ENCODE assay signal across 31 mouse cellular contexts in the genomic region with DNA sequence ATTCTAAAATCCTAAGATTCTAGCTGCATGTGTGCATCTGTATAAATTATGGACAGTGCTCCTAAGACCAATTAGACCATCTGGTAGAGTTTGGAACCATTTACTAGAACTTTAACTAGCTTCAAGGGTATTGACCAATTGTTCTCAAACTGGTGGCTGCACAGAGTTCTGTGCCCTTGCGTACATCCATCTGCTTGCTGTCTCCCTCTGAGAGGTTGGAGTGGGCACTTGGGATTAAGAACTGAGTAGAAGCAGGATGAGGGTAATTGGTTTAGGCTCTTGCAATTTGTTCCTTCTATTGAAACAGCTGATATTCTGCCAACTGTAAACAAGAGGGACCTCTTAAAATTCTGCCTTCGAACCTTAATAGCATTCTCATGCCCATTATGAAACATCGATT. TPM values are rescaled to one million over a fixed set of nuclear protein-coding genes. Genes with fewer than 3 reads are reported as not detected.
A peak's percentile ranks its signal among the peaks of the same experiment; 100 is the strongest.
DNase-seq lines count a peak whose midpoint lies in the region; ATAC-seq lines count a peak whose summit lies in the region.
"Had no signal": no experiment of that assay in that cellular context is flagged by ENCODE, and none has a peak within 500 bp of the region (broad histone marks: within the 10 kb centered on the region; RNA-seq: fewer than 3 reads in every experiment).

No protein-coding gene starts in this region.

- no peak overlapping the region for H3K9ac ChIP-seq in hindbrain, embryonic 15.5 days
- no peak overlapping the region for H3K9ac ChIP-seq in hindbrain, embryonic 16.5 days (ENCODE audit: low read depth, low read length)
- H3K9ac ChIP-seq in neural tube, embryonic 13.5 days, result no peak overlapping the region
- H3K9ac ChIP-seq in neural tube, embryonic 15.5 days (replicated peaks), result no peak overlapping the region
- H3K9ac ChIP-seq: embryonic facial prominence, embryonic 13.5 days; forebrain, embryonic 12.5 days; forebrain, postnatal 0 days; heart, embryonic 12.5 days; heart, embryonic 15.5 days had no signal

- H3K27me3 ChIP-seq in hindbrain, embryonic 15.5 days, result no peaks in the 10 kb centered on the region
- H3K27me3 ChIP-seq in hindbrain, embryonic 16.5 days (replicated peaks; ENCODE audit: control insufficient read depth, insufficient read depth, low read length), result no peaks in the 10 kb centered on the region
- no peaks in the 10 kb centered on the region for H3K27me3 ChIP-seq in neural tube, embryonic 13.5 days
- no peaks in the 10 kb centered on the region for H3K27me3 ChIP-seq in neural tube, embryonic 15.5 days (replicated peaks)
- H3K27me3 ChIP-seq: embryonic facial prominence, embryonic 13.5 days; forebrain, embryonic 12.5 days; heart, embryonic 12.5 days; heart, embryonic 15.5 days had no signal

- H3K4me3 ChIP-seq in hindbrain, embryonic 15.5 days, result no peak overlapping the region
- no peak overlapping the region for H3K4me3 ChIP-seq in hindbrain, embryonic 16.5 days (ENCODE audit: low read length)
- no peak overlapping the region for H3K4me3 ChIP-seq in neural tube, embryonic 13.5 days
- no peak overlapping the region for H3K4me3 ChIP-seq in neural tube, embryonic 15.5 days (replicated peaks)
- H3K4me3 ChIP-seq: embryonic facial prominence, embryonic 10.5 days; embryonic facial prominence, embryonic 13.5 days; erythroblast, embryonic 14.5 days; forebrain, embryonic 12.5 days; gastrocnemius, adult 2 months; heart, embryonic 12.5 days; heart, embryonic 15.5 days; hindbrain, embryonic 10.5 days had no signal

- H3K4me1 ChIP-seq in hindbrain, embryonic 15.5 days (replicated peaks), result peaks cover 5% of the 10 kb centered on the region
- no peaks in the 10 kb centered on the region; the same call in 1 of the 2 replicates for H3K4me1 ChIP-seq in hindbrain, embryonic 16.5 days (ENCODE audit: control insufficient read depth, insufficient read depth, low read depth, low read length)
- peaks cover 8% of the 10 kb centered on the region; the same call in 1 of the 2 replicates for H3K4me1 ChIP-seq in neural tube, embryonic 13.5 days (replicated peaks)
- 0 out of 2 replicates have a peak, but pooled peaks cover 3% of the 10 kb centered on the region for H3K4me1 ChIP-seq in neural tube, embryonic 15.5 days
- H3K4me1 ChIP-seq: embryonic facial prominence, embryonic 10.5 days; embryonic facial prominence, embryonic 13.5 days; forebrain, embryonic 12.5 days; heart, embryonic 12.5 days; heart, embryonic 15.5 days; hindbrain, embryonic 10.5 days had no signal

- H3K9me3 ChIP-seq in hindbrain, embryonic 15.5 days, result no peaks in the 10 kb centered on the region
- no peaks in the 10 kb centered on the region for H3K9me3 ChIP-seq in hindbrain, embryonic 16.5 days (ENCODE audit: control insufficient read depth, low read length)
- no peaks in the 10 kb centered on the region for H3K9me3 ChIP-seq in neural tube, embryonic 13.5 days
- H3K9me3 ChIP-seq in neural tube, embryonic 15.5 days (replicated peaks), result no peaks in the 10 kb centered on the region
- H3K9me3 ChIP-seq: embryonic facial prominence, embryonic 10.5 days; embryonic facial prominence, embryonic 13.5 days; forebrain, embryonic 12.5 days; heart, embryonic 12.5 days; heart, embryonic 15.5 days; hindbrain, embryonic 10.5 days had no signal

- no peak overlapping the region for H3K27ac ChIP-seq in hindbrain, embryonic 15.5 days (replicated peaks)
- H3K27ac ChIP-seq in hindbrain, embryonic 16.5 days (ENCODE audit: low read depth, low read length), result no peak overlapping the region
- H3K27ac ChIP-seq in neural tube, embryonic 13.5 days (replicated peaks), result no peak overlapping the region
- H3K27ac ChIP-seq in neural tube, embryonic 15.5 days (replicated peaks), result no peak overlapping the region
- H3K27ac ChIP-seq: embryonic facial prominence, embryonic 10.5 days; embryonic facial prominence, embryonic 13.5 days; forebrain, embryonic 12.5 days; gastrocnemius, adult 2 months; heart, embryonic 15.5 days; hindbrain, embryonic 10.5 days; hindbrain, postnatal 0 days had no signal

- no peak overlapping the region for H3K4me2 ChIP-seq in hindbrain, embryonic 15.5 days
- no peak overlapping the region for H3K4me2 ChIP-seq in hindbrain, embryonic 16.5 days (ENCODE audit: low read length)
- no peak overlapping the region for H3K4me2 ChIP-seq in neural tube, embryonic 13.5 days
- H3K4me2 ChIP-seq in neural tube, embryonic 15.5 days, result no peak overlapping the region
- H3K4me2 ChIP-seq: embryonic facial prominence, embryonic 13.5 days; forebrain, embryonic 12.5 days; heart, embryonic 12.5 days; heart, embryonic 15.5 days had no signal

- peaks cover 55% of the 10 kb centered on the region for H3K36me3 ChIP-seq in hindbrain, embryonic 15.5 days
- H3K36me3 ChIP-seq in hindbrain, embryonic 16.5 days (ENCODE audit: control insufficient read depth, insufficient read depth, low read length), result peaks cover 26% of the 10 kb centered on the region
- peaks cover 59% of the 10 kb centered on the region for H3K36me3 ChIP-seq in neural tube, embryonic 13.5 days
- H3K36me3 ChIP-seq in neural tube, embryonic 15.5 days, result peaks cover 54% of the 10 kb centered on the region
- H3K36me3 ChIP-seq: embryonic facial prominence, embryonic 13.5 days; heart, embryonic 12.5 days; heart, embryonic 15.5 days had no signal

- 68% methylated on average over 3 of the region's 3 CpGs for WGBS in hindbrain, embryonic 15.5 days
- 60% methylated on average over 3 of the region's 3 CpGs for WGBS in hindbrain, embryonic 16.5 days
- WGBS in neural tube, embryonic 13.5 days, result 62% methylated on average over 3 of the region's 3 CpGs
- 49% methylated on average over 3 of the region's 3 CpGs for WGBS in neural tube, embryonic 15.5 days

- no peak for DNase-seq in neural tube, embryonic 10.5 days (ENCODE audit: extremely low spot score, low spot score)
- DNase-seq: adrenal gland, adult 2 months; adrenal gland, postnatal 14 days; cerebellum, adult 11-12 months; cerebellum, adult 8-10 months; cerebellum, postnatal 10 days; cerebellum, postnatal 36 days; embryo, embryonic 11 days; forebrain, postnatal 0 days; gastrocnemius, adult 2 months; gastrocnemius, postnatal 25 days; heart, adult 18-20 months; heart, postnatal 10 days; heart, postnatal 36 days had no signal

- ATAC-seq in hindbrain, embryonic 15.5 days (ENCODE audit: low FRiP score, low read depth), result 0 out of 2 replicates have a peak, but pooled peaks have one; percentile 58
- ATAC-seq in hindbrain, embryonic 16.5 days, result no peak
- ATAC-seq in neural tube, embryonic 13.5 days (ENCODE audit: low read depth), result peak; percentile 29; the same call in 1 of the 2 replicates
- peak; percentile 25; the same call in 1 of the 2 replicates for ATAC-seq in neural tube, embryonic 15.5 days (ENCODE audit: low FRiP score)
- ATAC-seq in megakaryocyte progenitor cell, adult 5-6 weeks (replicated peaks; ENCODE audit: poor library complexity), result no peak
- ATAC-seq: CD4-positive, CD25-positive, alpha-beta regulatory T cell, adult 4 months; forebrain, postnatal 0 days; hindbrain, postnatal 0 days; inflammation-experienced regulatory T-cells, adult 6 months had no signal

RNA-seq across cellular contexts. Expression of gene Soga3, which starts 11.7 kb away (rescaled TPM):
- polyA plus RNA-seq in hindbrain, embryonic 15.5 days (2015; fragmentation: Nextera tagmentation; extraction: Ambion mirVana), result 108 and 113 TPM in 2 replicates
- polyA plus RNA-seq in hindbrain, embryonic 16.5 days (2015; fragmentation: Nextera tagmentation; extraction: Ambion mirVana), result 114 and 139 TPM in 2 replicates
- 91.9 and 109 TPM in 2 replicates for polyA plus RNA-seq in neural tube, embryonic 13.5 days (2015; fragmentation: Nextera tagmentation; extraction: Ambion mirVana)
- polyA plus RNA-seq in neural tube, embryonic 15.5 days (2015; fragmentation: Nextera tagmentation; extraction: Ambion mirVana), result 107 and 125 TPM in 2 replicates
- total RNA-seq in megakaryocyte progenitor cell, adult 5-6 weeks (2015), result not detected in 2 replicates
- total RNA-seq in megakaryocyte progenitor cell, adult 5-6 weeks (2017), result not detected in 2 replicates
- total RNA-seq: gastrocnemius, adult 2 months; heart, adult 18-20 months; heart, postnatal 10 days; heart, postnatal 36 days; MEL had no signal
- polyA plus RNA-seq: CD4-positive, CD25-positive, alpha-beta regulatory T cell, adult 4 months; erythroblast, embryonic 14.5 days; inflammation-experienced regulatory T-cells, adult 6 months had no signal

RNA-seq across cellular contexts. Expression of gene Gm49353, which starts 43.5 kb away (rescaled TPM):
- polyA plus RNA-seq in hindbrain, embryonic 15.5 days (2015; fragmentation: Nextera tagmentation; extraction: Ambion mirVana), result 9.9 and 11.6 TPM in 2 replicates
- polyA plus RNA-seq in hindbrain, embryonic 16.5 days (2015; fragmentation: Nextera tagmentation; extraction: Ambion mirVana), result 7.8 and 9.4 TPM in 2 replicates
- 13.0 and 14.8 TPM in 2 replicates for polyA plus RNA-seq in neural tube, embryonic 13.5 days (2015; fragmentation: Nextera tagmentation; extraction: Ambion mirVana)
- polyA plus RNA-seq in neural tube, embryonic 15.5 days (2015; fragmentation: Nextera tagmentation; extraction: Ambion mirVana), result 6.1 and 8.5 TPM in 2 replicates
- not detected in 2 replicates for total RNA-seq in megakaryocyte progenitor cell, adult 5-6 weeks (2015)
- total RNA-seq in megakaryocyte progenitor cell, adult 5-6 weeks (2017), result not detected in 2 replicates
- total RNA-seq: adrenal gland, postnatal 14 days; gastrocnemius, adult 2 months; heart, adult 18-20 months; heart, postnatal 10 days; heart, postnatal 36 days; MEL had no signal
- polyA plus RNA-seq: adrenal gland, adult 2 months; CD4-positive, CD25-positive, alpha-beta regulatory T cell, adult 4 months; embryonic facial prominence, embryonic 10.5 days; erythroblast, embryonic 14.5 days; gonadal fat pad, adult 2 months; heart, embryonic 12.5 days; heart, embryonic 15.5 days; inflammation-experienced regulatory T-cells, adult 6 months had no signal

RNA-seq across cellular contexts. Expression of gene 9330159F19Rik, which starts 56.1 kb away (rescaled TPM):
- 27.6 and 28.9 TPM in 2 replicates for polyA plus RNA-seq in hindbrain, embryonic 15.5 days (2015; fragmentation: Nextera tagmentation; extraction: Ambion mirVana)
- polyA plus RNA-seq in hindbrain, embryonic 16.5 days (2015; fragmentation: Nextera tagmentation; extraction: Ambion mirVana), result 26.3 and 26.6 TPM in 2 replicates
- polyA plus RNA-seq in neural tube, embryonic 13.5 days (2015; fragmentation: Nextera tagmentation; extraction: Ambion mirVana), result 24.5 and 26.1 TPM in 2 replicates
- 21.4 and 26.9 TPM in 2 replicates for polyA plus RNA-seq in neural tube, embryonic 15.5 days (2015; fragmentation: Nextera tagmentation; extraction: Ambion mirVana)
- total RNA-seq in megakaryocyte progenitor cell, adult 5-6 weeks (2015), result not detected in 2 replicates
- total RNA-seq in megakaryocyte progenitor cell, adult 5-6 weeks (2017), result not detected in 2 replicates
- total RNA-seq: MEL had no signal
- polyA plus RNA-seq: CD4-positive, CD25-positive, alpha-beta regulatory T cell, adult 4 months; erythroblast, embryonic 14.5 days; inflammation-experienced regulatory T-cells, adult 6 months had no signal

Comparison
In these comparisons a context has a peak if more than half of its experiments do, and no peak if none do; other contexts are left out.
1. ATAC-seq: peak in hindbrain, embryonic 15.5 days (single experiment), neural tube, embryonic 13.5 days (single experiment) and neural tube, embryonic 15.5 days (single experiment); none in hindbrain, embryonic 16.5 days (single experiment) and megakaryocyte progenitor cell, adult 5-6 weeks (single experiment).